Mouse (Mus musculus): ENCODE data around the gene Gca. TPM values are rescaled to one million over a fixed set of nuclear protein-coding genes. Genes with fewer than 3 reads are reported as not detected.

The Gca gene
- polyA plus RNA-seq, 1 experiment: 17.3 TPM

- no peak overlapping the region for H3K27ac ChIP-seq (ENCODE audit: control insufficient read depth, insufficient read depth, low read depth, low read length, poor library complexity)
- TF ChIP-seq POLR2A (IDR thresholded peaks at IDR 0.05; ENCODE audit: borderline replicate concordance, control insufficient read depth, low read depth, low read length) (no peak), CTCF (IDR thresholded peaks at IDR 0.05; ENCODE audit: control insufficient read depth, insufficient read depth, low read length) (peak; percentile 28; the same call in 1 of the 2 replicates)
- WGBS: 55% methylated on average over 7 of the region's 7 CpGs
- no peak overlapping the region for H3K4me3 ChIP-seq (replicated peaks; ENCODE audit: control insufficient read depth, low read depth, low read length)
- no peaks in the 10 kb centered on the region for H3K4me1 ChIP-seq (ENCODE audit: control insufficient read depth, insufficient read depth, low read length)
Measured at GRCm38 (mm10) chr2:62654519-62655338, 9.4 kb upstream of the Gca start.

- no peak overlapping the region for H3K27ac ChIP-seq (ENCODE audit: control insufficient read depth, insufficient read depth, low read depth, low read length, poor library complexity)
- no peak for TF ChIP-seq POLR2A (IDR thresholded peaks at IDR 0.05; ENCODE audit: borderline replicate concordance, control insufficient read depth, low read depth, low read length)
- no peak for TF ChIP-seq CTCF (IDR thresholded peaks at IDR 0.05; ENCODE audit: control insufficient read depth, insufficient read depth, low read length)
- no peak overlapping the region for H3K4me3 ChIP-seq (replicated peaks; ENCODE audit: control insufficient read depth, low read depth, low read length)
- H3K4me1 ChIP-seq (ENCODE audit: control insufficient read depth, insufficient read depth, low read length): no peaks in the 10 kb centered on the region
- WGBS: 31% methylated on average over 1 of the region's 1 CpGs
Measured at GRCm38 (mm10) chr2:62656072-62656471, 8.0 kb upstream of the Gca start.

- H3K4me3 ChIP-seq (replicated peaks; ENCODE audit: control insufficient read depth, low read depth, low read length): no peak overlapping the region
- no peak overlapping the region for H3K27ac ChIP-seq (ENCODE audit: control insufficient read depth, insufficient read depth, low read depth, low read length, poor library complexity)
- no peaks in the 10 kb centered on the region for H3K4me1 ChIP-seq (ENCODE audit: control insufficient read depth, insufficient read depth, low read length)
- no peak for TF ChIP-seq CTCF (IDR thresholded peaks at IDR 0.05; ENCODE audit: control insufficient read depth, insufficient read depth, low read length)
- TF ChIP-seq POLR2A (IDR thresholded peaks at IDR 0.05; ENCODE audit: borderline replicate concordance, control insufficient read depth, low read depth, low read length): no peak
- 45% methylated on average over 6 of the region's 6 CpGs for WGBS
Measured at GRCm38 (mm10) chr2:62660565-62660964, 3.5 kb upstream of the Gca start.

GRCm38 (mm10) chr2:62662560-62662959 is 1.5 kb upstream of the Gca start:
- H3K27ac ChIP-seq (ENCODE audit: control insufficient read depth, insufficient read depth, low read depth, low read length, poor library complexity): no peak overlapping the region
- WGBS: 64% methylated on average over 3 of the region's 3 CpGs
- no peaks in the 10 kb centered on the region; the same call in 1 of the 2 replicates for H3K4me1 ChIP-seq (ENCODE audit: control insufficient read depth, insufficient read depth, low read length)
- no peak overlapping the region for H3K4me3 ChIP-seq (replicated peaks; ENCODE audit: control insufficient read depth, low read depth, low read length)
- TF ChIP-seq POLR2A (IDR thresholded peaks at IDR 0.05; ENCODE audit: borderline replicate concordance, control insufficient read depth, low read depth, low read length): no peak
- no peak for TF ChIP-seq CTCF (IDR thresholded peaks at IDR 0.05; ENCODE audit: control insufficient read depth, insufficient read depth, low read length)

GRCm38 (mm10) chr2:62664839-62665238 is 754 bp downstream of the Gca start:
- Histone ChIP-seq H3K4me1 (ENCODE audit: control insufficient read depth, insufficient read depth, low read length) (no peaks in the 10 kb centered on the region; the same call in 1 of the 2 replicates), H3K27ac (ENCODE audit: control insufficient read depth, insufficient read depth, low read depth, low read length, poor library complexity) (peak overlapping the region; percentile 49; the same call in 1 of the 2 replicates), H3K4me3 (replicated peaks; ENCODE audit: control insufficient read depth, low read depth, low read length) (peak overlapping the region; percentile 62)
- 48% methylated on average over 7 of the region's 7 CpGs for WGBS
- TF ChIP-seq CTCF (IDR thresholded peaks at IDR 0.05; ENCODE audit: control insufficient read depth, insufficient read depth, low read length) (no peak), POLR2A (IDR thresholded peaks at IDR 0.05; ENCODE audit: borderline replicate concordance, control insufficient read depth, low read depth, low read length) (no peak)

- H3K4me1 ChIP-seq (ENCODE audit: control insufficient read depth, insufficient read depth, low read length): no peaks in the 10 kb centered on the region; the same call in 1 of the 2 replicates
- no peak for TF ChIP-seq POLR2A (IDR thresholded peaks at IDR 0.05; ENCODE audit: borderline replicate concordance, control insufficient read depth, low read depth, low read length)
- TF ChIP-seq CTCF (IDR thresholded peaks at IDR 0.05; ENCODE audit: control insufficient read depth, insufficient read depth, low read length): no peak
- H3K4me3 ChIP-seq (replicated peaks; ENCODE audit: control insufficient read depth, low read depth, low read length): peak overlapping the region; percentile 27
- WGBS: 55% methylated on average over 1 of the region's 1 CpGs
- H3K27ac ChIP-seq (ENCODE audit: control insufficient read depth, insufficient read depth, low read depth, low read length, poor library complexity): no peak overlapping the region
Measured at GRCm38 (mm10) chr2:62665536-62665935, 1.5 kb downstream of the Gca start.

- Histone ChIP-seq H3K27ac (ENCODE audit: control insufficient read depth, insufficient read depth, low read depth, low read length, poor library complexity) (no peak overlapping the region), H3K4me3 (replicated peaks; ENCODE audit: control insufficient read depth, low read depth, low read length) (no peak overlapping the region), H3K4me1 (ENCODE audit: control insufficient read depth, insufficient read depth, low read length) (no peaks in the 10 kb centered on the region; the same call in 1 of the 2 replicates)
- WGBS: 86% methylated on average over 3 of the region's 3 CpGs
- no peak for TF ChIP-seq CTCF (IDR thresholded peaks at IDR 0.05; ENCODE audit: control insufficient read depth, insufficient read depth, low read length)
Measured at GRCm38 (mm10) chr2:62669848-62670247, 5.8 kb downstream of the Gca start.

GRCm38 (mm10) chr2:62670301-62670700 is 6.2 kb downstream of the Gca start:
- no peak overlapping the region for H3K27ac ChIP-seq (ENCODE audit: control insufficient read depth, insufficient read depth, low read depth, low read length, poor library complexity)
- H3K4me1 ChIP-seq (ENCODE audit: control insufficient read depth, insufficient read depth, low read length): no peaks in the 10 kb centered on the region; the same call in 1 of the 2 replicates
- no peak for TF ChIP-seq CTCF (IDR thresholded peaks at IDR 0.05; ENCODE audit: control insufficient read depth, insufficient read depth, low read length)
- no peak for TF ChIP-seq POLR2A (IDR thresholded peaks at IDR 0.05; ENCODE audit: borderline replicate concordance, control insufficient read depth, low read depth, low read length)
- no peak overlapping the region for H3K4me3 ChIP-seq (replicated peaks; ENCODE audit: control insufficient read depth, low read depth, low read length)
- WGBS: 68% methylated on average over 5 of the region's 5 CpGs
